Comparison of ENCODE assay signal across 10 mouse cellular contexts in the genomic region with DNA sequence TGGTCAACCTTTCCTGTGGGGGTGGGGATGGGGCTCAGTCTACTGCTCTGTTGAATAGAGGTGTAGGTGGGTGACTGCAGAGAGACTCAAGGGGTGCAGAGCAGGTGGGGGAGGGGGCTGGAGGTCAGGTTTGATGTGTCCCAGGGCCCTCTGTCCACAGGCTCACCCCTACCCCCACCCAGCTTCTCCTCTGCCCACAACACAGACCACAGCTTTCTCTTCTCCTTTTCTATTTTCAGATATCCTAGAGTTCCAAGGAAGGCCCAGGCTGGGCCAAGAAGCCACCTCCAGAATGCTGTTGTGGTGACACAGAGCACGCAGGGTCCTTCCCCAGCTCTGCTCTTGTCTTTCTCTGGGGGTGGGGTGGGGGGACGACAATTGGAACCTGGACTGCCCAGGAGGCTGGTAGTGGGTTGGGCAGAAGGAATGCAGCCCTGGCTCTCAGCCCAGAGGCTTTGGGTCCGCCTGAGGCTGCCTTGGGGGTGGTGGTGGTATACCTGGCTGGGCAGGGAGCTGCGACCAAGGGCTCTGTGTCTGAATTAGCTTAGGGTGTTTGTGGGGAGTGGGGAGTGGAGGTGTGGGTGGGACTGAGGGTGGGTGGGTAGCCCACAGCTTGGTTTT. TPM values are rescaled to one million over a fixed set of nuclear protein-coding genes. Genes with fewer than 3 reads are reported as not detected.
DNase-seq lines count a peak whose midpoint lies in the region; ATAC-seq and TF ChIP-seq lines count a peak whose summit lies in the region.
"Had no signal": no experiment of that assay in that cellular context is flagged by ENCODE, and none has a peak within 500 bp of the region (broad histone marks: within the 10 kb centered on the region; RNA-seq: fewer than 3 reads in every experiment).

No protein-coding gene starts in this region.

- H3K36me3 ChIP-seq in heart, embryonic 15.5 days, result no peaks in the 10 kb centered on the region
- no peaks in the 10 kb centered on the region for H3K36me3 ChIP-seq in liver, embryonic 13.5 days
- no peaks in the 10 kb centered on the region for H3K36me3 ChIP-seq in stomach, embryonic 14.5 days (ENCODE audit: control insufficient read depth, insufficient read depth, low read length)

- peak; percentile 34 for DNase-seq in lung, adult 2 months
- no peak for DNase-seq in lung, postnatal 25 days (ENCODE audit: low spot score)
- no peak for DNase-seq in liver, embryonic 13.5 days
- no peak for DNase-seq in adipocyte (ENCODE audit: low spot score)
- DNase-seq in adrenal gland, postnatal 25 days, result no peak
- DNase-seq in gastrocnemius, adult 2 months, result no peak
- DNase-seq: cerebellum, postnatal 14 days had no signal

- H3K4me1 ChIP-seq in lung, adult 2 months (ENCODE audit: control insufficient read depth, insufficient read depth, low read length), result peaks cover 16% of the 10 kb centered on the region
- H3K4me1 ChIP-seq in heart, embryonic 15.5 days (replicated peaks), result peaks cover 48% of the 10 kb centered on the region
- peaks cover 20% of the 10 kb centered on the region for H3K4me1 ChIP-seq in liver, embryonic 13.5 days (replicated peaks)
- peaks cover 27% of the 10 kb centered on the region for H3K4me1 ChIP-seq in stomach, embryonic 14.5 days (ENCODE audit: control insufficient read depth, insufficient read depth, low read length)

- H3K4me3 ChIP-seq in lung, adult 2 months (replicated peaks; ENCODE audit: extremely low read depth, low read depth, low read length), result no peak overlapping the region
- 0 out of 2 replicates have a peak overlapping the region, but pooled peaks have one; percentile 5 for H3K4me3 ChIP-seq in heart, embryonic 15.5 days
- no peak overlapping the region for H3K4me3 ChIP-seq in liver, embryonic 13.5 days (replicated peaks)
- H3K4me3 ChIP-seq in stomach, embryonic 14.5 days (ENCODE audit: low read depth, low read length), result no peak overlapping the region
- H3K4me3 ChIP-seq in gastrocnemius, adult 2 months, result no peak overlapping the region

- H3K9me3 ChIP-seq in heart, embryonic 15.5 days (replicated peaks), result no peaks in the 10 kb centered on the region
- no peaks in the 10 kb centered on the region for H3K9me3 ChIP-seq in liver, embryonic 13.5 days (replicated peaks)
- no peaks in the 10 kb centered on the region for H3K9me3 ChIP-seq in stomach, embryonic 14.5 days (ENCODE audit: control insufficient read depth, low read depth, low read length)

- TF ChIP-seq CTCF in lung, adult 2 months (IDR thresholded peaks at IDR 0.05; ENCODE audit: insufficient read depth, low read length), result no peak
- TF ChIP-seq CTCF in gastrocnemius, adult 2 months (IDR thresholded peaks at IDR 0.05), result no peak

- no peak for TF ChIP-seq POLR2A in lung, adult 2 months (IDR thresholded peaks at IDR 0.05; ENCODE audit: borderline replicate concordance, extremely low read depth, low read depth, low read length)

- H3K4me2 ChIP-seq in heart, embryonic 15.5 days, result peak overlapping the region; percentile 43
- H3K4me2 ChIP-seq in liver, embryonic 13.5 days, result peak overlapping the region; percentile 12
- H3K4me2 ChIP-seq in stomach, embryonic 14.5 days (replicated peaks; ENCODE audit: low read depth, low read length), result peak overlapping the region; percentile 10; the same call in 1 of the 2 replicates

- intact Hi-C loops in gastrocnemius, adult 2 months (cut with DNase I), result no loop called here

- peaks cover under 1% of the 10 kb centered on the region; the same call in 1 of the 2 replicates for H3K27me3 ChIP-seq in heart, embryonic 15.5 days
- H3K27me3 ChIP-seq in liver, embryonic 13.5 days, result peaks cover 14% of the 10 kb centered on the region
- H3K27me3 ChIP-seq in stomach, embryonic 14.5 days (ENCODE audit: control insufficient read depth, insufficient read depth, low read length), result no peaks in the 10 kb centered on the region

- WGBS in lung, adult 2 months, result 23% methylated on average over 4 of the region's 4 CpGs
- 20% methylated on average over 4 of the region's 4 CpGs for WGBS in heart, embryonic 15.5 days
- WGBS in liver, embryonic 13.5 days (ENCODE audit: insufficient replicate concordance), result 28% methylated on average over 4 of the region's 4 CpGs
- WGBS in stomach, embryonic 14.5 days, result 46% methylated on average over 4 of the region's 4 CpGs

- H3K27ac ChIP-seq in heart, embryonic 15.5 days, result peak overlapping the region; percentile 65
- H3K27ac ChIP-seq in liver, embryonic 13.5 days, result peak overlapping the region; percentile 65
- H3K27ac ChIP-seq in stomach, embryonic 14.5 days (ENCODE audit: low read length), result peak overlapping the region; percentile 67; the same call in 1 of the 2 replicates
- H3K27ac ChIP-seq in gastrocnemius, adult 2 months, result no peak overlapping the region

- H3K9ac ChIP-seq in heart, embryonic 15.5 days, result peak overlapping the region; percentile 20; the same call in 1 of the 2 replicates
- H3K9ac ChIP-seq in liver, embryonic 13.5 days, result no peak overlapping the region
- H3K9ac ChIP-seq in stomach, embryonic 14.5 days (replicated peaks; ENCODE audit: low read depth, low read length), result no peak overlapping the region

- ATAC-seq in heart, embryonic 15.5 days (replicated peaks; ENCODE audit: insufficient number of reproducible peaks, insufficient read depth, low FRiP score, low read depth), result 0 out of 2 replicates have a peak, but pooled peaks have one; percentile 15
- peak; percentile 20; the same call in 1 of the 2 replicates for ATAC-seq in liver, embryonic 13.5 days (ENCODE audit: low read depth)
- ATAC-seq in stomach, embryonic 14.5 days (ENCODE audit: insufficient number of reproducible peaks, insufficient read depth, low FRiP score, low read depth), result peak; percentile 17; the same call in 1 of the 2 replicates
- ATAC-seq: forebrain, embryonic 16.5 days had no signal

RNA-seq across cellular contexts. Expression of a gene that starts 13.2 kb away (rescaled TPM):
- 58.4 and 66.1 TPM in 2 replicates for polyA plus RNA-seq in lung, adult 2 months (2012; rRNA removed)
- polyA plus RNA-seq in heart, embryonic 15.5 days (2015; fragmentation: Nextera tagmentation; extraction: Ambion mirVana), result 23.0 and 29.7 TPM in 2 replicates
- polyA plus RNA-seq in liver, embryonic 13.5 days (2015; fragmentation: Nextera tagmentation; extraction: Ambion mirVana), result 18.6 and 20.5 TPM in 2 replicates
- polyA plus RNA-seq in stomach, embryonic 14.5 days (2014; fragmentation: Nextera tagmentation; extraction: Ambion mirVana), result 30.7 and 34.1 TPM in 2 replicates
- 8.7 and 12.4 TPM in 2 replicates for total RNA-seq in adrenal gland, postnatal 25 days (2021)
- 1 to 10 TPM; 3.9 to 5.5 TPM for total RNA-seq in gastrocnemius, adult 2 months (2021)
